Mouse (Mus musculus): ENCODE measurements around the gene Slc25a47.

The Slc25a47 gene

GRCm38 (mm10) chr12:108835840-108836409 is at the start of gene Slc25a47, which contains the start of gene Slc25a29:
Gene Slc25a47, plus strand, starts transcription at chr12:108836046.
Gene Slc25a29, minus strand, starts transcription at chr12:108835883.
- DNase-seq (ENCODE audit: low spot score), result peak; percentile 97

- no peak for DNase-seq (ENCODE audit: low spot score)
These were observed 48.5 kb upstream of the Slc25a47 start for GRCm38 (mm10) chr12:108787329-108787728.

- DNase-seq (ENCODE audit: low spot score), result peak; percentile 88
These were observed 43.7 kb upstream of the Slc25a47 start for GRCm38 (mm10) chr12:108792152-108792545.

- peak; percentile 98 for DNase-seq (ENCODE audit: low spot score)
These were observed 43.0 kb upstream of the Slc25a47 start, which contains the start of gene Yy1 for GRCm38 (mm10) chr12:108792546-108793452. Gene Yy1, plus strand, starts transcription at chr12:108792973.

GRCm38 (mm10) chr12:108793453-108793941 is 42.3 kb upstream of the Slc25a47 start:
- peak; percentile 4 for DNase-seq (ENCODE audit: low spot score)

GRCm38 (mm10) chr12:108794078-108794711 is 41.7 kb upstream of the Slc25a47 start:
- DNase-seq (ENCODE audit: low spot score), result peak; percentile 87

GRCm38 (mm10) chr12:108794979-108795537 is 40.8 kb upstream of the Slc25a47 start:
- peak; percentile 19 for DNase-seq (ENCODE audit: low spot score)

- no peak for DNase-seq (ENCODE audit: low spot score)
These were observed 34.2 kb upstream of the Slc25a47 start for GRCm38 (mm10) chr12:108801613-108802012.

- no peak for DNase-seq (ENCODE audit: low spot score)
These were observed 31.5 kb upstream of the Slc25a47 start for GRCm38 (mm10) chr12:108804388-108804787.

- DNase-seq (ENCODE audit: low spot score), result no peak
These were observed 27.4 kb upstream of the Slc25a47 start for GRCm38 (mm10) chr12:108808465-108808864.

GRCm38 (mm10) chr12:108809771-108810170 is 26.1 kb upstream of the Slc25a47 start:
- DNase-seq (ENCODE audit: low spot score), result no peak

GRCm38 (mm10) chr12:108810309-108810708 is 25.5 kb upstream of the Slc25a47 start:
- no peak for DNase-seq (ENCODE audit: low spot score)

- DNase-seq (ENCODE audit: low spot score), result peak; percentile 15
These were observed 24.7 kb upstream of the Slc25a47 start for GRCm38 (mm10) chr12:108811133-108811532.

GRCm38 (mm10) chr12:108812463-108812862 is 23.4 kb upstream of the Slc25a47 start:
- no peak for DNase-seq (ENCODE audit: low spot score)

- no peak for DNase-seq (ENCODE audit: low spot score)
These were observed 21.4 kb upstream of the Slc25a47 start for GRCm38 (mm10) chr12:108814470-108814869.

- no peak for DNase-seq (ENCODE audit: low spot score)
These were observed 19.3 kb upstream of the Slc25a47 start for GRCm38 (mm10) chr12:108816569-108816968.

GRCm38 (mm10) chr12:108820461-108820860 is 15.4 kb upstream of the Slc25a47 start:
- no peak for DNase-seq (ENCODE audit: low spot score)

- no peak for DNase-seq (ENCODE audit: low spot score)
These were observed 12.8 kb upstream of the Slc25a47 start for GRCm38 (mm10) chr12:108823036-108823435.

- no peak for DNase-seq (ENCODE audit: low spot score)
These were observed 11.5 kb upstream of the Slc25a47 start for GRCm38 (mm10) chr12:108824225-108824874.

- no peak for DNase-seq (ENCODE audit: low spot score)
These were observed 10.2 kb upstream of the Slc25a47 start for GRCm38 (mm10) chr12:108825561-108826224.

Data from embryo, embryonic 10.5 days (tissue).